In genomic region chr10:28698175-28698574, GRCm38 (mm10) we compare ENCODE assay signal across 20 mouse cellular contexts.
"Had no signal": no experiment of that assay in that cellular context is flagged by ENCODE, and none has a peak within 500 bp of the region (broad histone marks: within the 10 kb centered on the region; RNA-seq: fewer than 3 reads in every experiment).

No protein-coding gene starts in this region.

- ATAC-seq: midbrain, embryonic 13.5 days; midbrain, embryonic 15.5 days had no signal

- H3K27ac ChIP-seq: midbrain, embryonic 10.5 days; midbrain, embryonic 13.5 days; midbrain, embryonic 15.5 days; neural tube, embryonic 13.5 days; neural tube, embryonic 15.5 days; stomach, embryonic 15.5 days; stomach, postnatal 0 days had no signal

- DNase-seq: lung, adult 18-20 months; lung, embryonic 14.5 days; lung, postnatal 10 days; lung, postnatal 4 days; retina, postnatal 1 day; right cerebral cortex, adult 18-20 months; right cerebral cortex, postnatal 25 days; right cerebral cortex, postnatal 4 days; spleen, adult 18-20 months; thymus, adult 18-20 months; thymus, postnatal 14 days; thymus, postnatal 36 days had no signal

- H3K4me3 ChIP-seq: midbrain, embryonic 10.5 days; midbrain, embryonic 13.5 days; midbrain, embryonic 15.5 days; myocyte; neural tube, embryonic 13.5 days; neural tube, embryonic 15.5 days; stomach, embryonic 15.5 days had no signal
